Comparison of ENCODE assay signal across 8 mouse cellular contexts in genomic region chr3:107037536-107038155, GRCm38 (mm10). TPM values are rescaled to one million over a fixed set of nuclear protein-coding genes. Genes with fewer than 3 reads are reported as not detected.
DNase-seq lines count a peak whose midpoint lies in the region; ATAC-seq and TF ChIP-seq lines count a peak whose summit lies in the region.

No protein-coding gene starts in this region.

- no peak for TF ChIP-seq CTCF in kidney, postnatal 0 days (IDR thresholded peaks at IDR 0.05; ENCODE audit: low read depth)
- no peak for TF ChIP-seq CTCF in brain, embryonic 14.5 days (IDR thresholded peaks at IDR 0.05; ENCODE audit: borderline replicate concordance, extremely low read depth, insufficient read depth, insufficient read length)
- TF ChIP-seq CTCF in liver, postnatal 0 days (IDR thresholded peaks at IDR 0.05; ENCODE audit: low read depth): no peak

- H3K27ac ChIP-seq in kidney, postnatal 0 days: no peak overlapping the region
- no peak overlapping the region for H3K27ac ChIP-seq in hindbrain, embryonic 11.5 days (ENCODE audit: low read depth, low read length)
- H3K27ac ChIP-seq in liver, postnatal 0 days (ENCODE audit: low read depth): peak overlapping the region; percentile 57

- H3K4me1 ChIP-seq in kidney, postnatal 0 days (replicated peaks; ENCODE audit: insufficient read depth, low read length): no peaks in the 10 kb centered on the region
- peaks cover 3% of the 10 kb centered on the region; the same call in 1 of the 2 replicates for H3K4me1 ChIP-seq in hindbrain, embryonic 11.5 days (replicated peaks; ENCODE audit: control insufficient read depth, insufficient read depth, low read length)
- peaks cover 8% of the 10 kb centered on the region for H3K4me1 ChIP-seq in liver, postnatal 0 days (ENCODE audit: insufficient read depth)

- DNase-seq in kidney, postnatal 0 days (ENCODE audit: low spot score): no peak
- no peak for DNase-seq in kidney, postnatal 25 days
- DNase-seq in brain, embryonic 14.5 days (ENCODE audit: low read depth): peak; percentile 33
- DNase-seq in hindbrain, embryonic 11.5 days (ENCODE audit: low spot score): no peak
- peak; percentile 11 for DNase-seq in liver, postnatal 0 days
- peak; percentile 45 for DNase-seq in splenic B cell, adult 2 months (ENCODE audit: low read depth, low spot score)
- no peak for DNase-seq in adrenal gland, postnatal 36 days
- no peak for DNase-seq in adrenal gland, adult 18-20 months (ENCODE audit: low spot score in 2 of 2)

- H3K9ac ChIP-seq in kidney, postnatal 0 days (ENCODE audit: low read depth, low read length): no peak overlapping the region
- no peak overlapping the region for H3K9ac ChIP-seq in hindbrain, embryonic 11.5 days (ENCODE audit: low read depth, low read length)
- no peak overlapping the region for H3K9ac ChIP-seq in liver, postnatal 0 days (replicated peaks)

- H3K27me3 ChIP-seq in kidney, postnatal 0 days (ENCODE audit: insufficient read depth, low read length): peaks cover 5% of the 10 kb centered on the region
- H3K27me3 ChIP-seq in hindbrain, embryonic 11.5 days (ENCODE audit: control insufficient read depth, insufficient read depth, low read length): peaks cover 3% of the 10 kb centered on the region; the same call in 1 of the 2 replicates
- peaks cover 37% of the 10 kb centered on the region for H3K27me3 ChIP-seq in liver, postnatal 0 days (ENCODE audit: insufficient read depth, low read length)
- no peaks in the 10 kb centered on the region for H3K27me3 ChIP-seq in splenic B cell, adult 2 months (ENCODE audit: control insufficient read depth, insufficient read depth, low read length, poor library complexity, severe bottlenecking)

- no peak for TF ChIP-seq POLR2A in brain, embryonic 14.5 days (IDR thresholded peaks at IDR 0.05; ENCODE audit: borderline replicate concordance, extremely low read depth, insufficient read depth, insufficient read length, poor library complexity, severe bottlenecking)

- H3K36me3 ChIP-seq in kidney, postnatal 0 days (ENCODE audit: insufficient read depth, low read length): no peaks in the 10 kb centered on the region
- H3K36me3 ChIP-seq in hindbrain, embryonic 11.5 days (ENCODE audit: control insufficient read depth, insufficient read depth, low read length): no peaks in the 10 kb centered on the region
- no peaks in the 10 kb centered on the region for H3K36me3 ChIP-seq in liver, postnatal 0 days (replicated peaks; ENCODE audit: insufficient read depth, low read length)
- no peaks in the 10 kb centered on the region for H3K36me3 ChIP-seq in splenic B cell, adult 2 months (ENCODE audit: control insufficient read depth, insufficient read depth, low read length, poor library complexity, severe bottlenecking)

- H3K4me2 ChIP-seq in kidney, postnatal 0 days (ENCODE audit: low read length): peak overlapping the region; percentile 98; the same call in 1 of the 2 replicates
- H3K4me2 ChIP-seq in hindbrain, embryonic 11.5 days (replicated peaks; ENCODE audit: low read depth, low read length): peak overlapping the region; percentile 92
- H3K4me2 ChIP-seq in liver, postnatal 0 days (ENCODE audit: low read depth, low read length): peak overlapping the region; percentile 89

- ATAC-seq in kidney, postnatal 0 days (replicated peaks; ENCODE audit: low FRiP score, low read depth): no peak
- no peak for ATAC-seq in hindbrain, embryonic 11.5 days (ENCODE audit: low FRiP score)
- ATAC-seq in liver, postnatal 0 days: 0 out of 2 replicates have a peak, but pooled peaks have one; percentile 7

- no peak for TF ChIP-seq EP300 in liver, postnatal 0 days (IDR thresholded peaks at IDR 0.05; ENCODE audit: low read depth)

- H3K9me3 ChIP-seq in kidney, postnatal 0 days (replicated peaks; ENCODE audit: low read length): no peaks in the 10 kb centered on the region
- H3K9me3 ChIP-seq in hindbrain, embryonic 11.5 days (ENCODE audit: control insufficient read depth, low read length): no peaks in the 10 kb centered on the region
- no peaks in the 10 kb centered on the region for H3K9me3 ChIP-seq in liver, postnatal 0 days (ENCODE audit: low read length)

- WGBS in kidney, postnatal 0 days: 83% methylated on average over 16 of the region's 16 CpGs
- 77% methylated on average over 16 of the region's 16 CpGs for WGBS in hindbrain, embryonic 11.5 days
- WGBS in liver, postnatal 0 days (ENCODE audit: insufficient replicate concordance): 30% methylated on average over 16 of the region's 16 CpGs

- H3K4me3 ChIP-seq in kidney, postnatal 0 days (replicated peaks; ENCODE audit: low read depth, low read length): no peak overlapping the region
- H3K4me3 ChIP-seq in hindbrain, embryonic 11.5 days (ENCODE audit: low read depth, low read length): peak overlapping the region; percentile 77
- H3K4me3 ChIP-seq in liver, postnatal 0 days (ENCODE audit: low read depth, low read length): peak overlapping the region; percentile 63

RNA-seq across cellular contexts. Expression of gene Kcna3, which starts 1.7 kb away (rescaled TPM):
- 0.59 and 0.73 TPM in 2 replicates for polyA plus RNA-seq in kidney, postnatal 0 days (2015; fragmentation: Nextera tagmentation; extraction: Ambion mirVana)
- 9.9 and 10.0 TPM in 2 replicates for polyA plus RNA-seq in brain, embryonic 14.5 days (2012; rRNA removed)
- polyA plus RNA-seq in hindbrain, embryonic 11.5 days (2014; fragmentation: Nextera tagmentation; extraction: Ambion mirVana): 4.6 and 4.7 TPM in 2 replicates
- polyA plus RNA-seq in liver, postnatal 0 days (2015; fragmentation: Nextera tagmentation; extraction: Ambion mirVana): 1.2 TPM in 2 replicates
- under 1 TPM; 0.56 to 0.72 TPM for total RNA-seq in adrenal gland, postnatal 36 days (2021)
- total RNA-seq in adrenal gland, adult 18-20 months (2021): 1 to 10 TPM in 1 of 2 experiments, under 1 TPM in 1; 0.83 to 1.3 TPM

Comparison
In these comparisons a context has a peak if more than half of its experiments do, and no peak if none do; other contexts are left out.
1. DNase-seq: peak in brain, embryonic 14.5 days (single experiment), liver, postnatal 0 days (single experiment) and splenic B cell, adult 2 months (single experiment); none in kidney, postnatal 0 days (single experiment), kidney, postnatal 25 days (0 of 2), hindbrain, embryonic 11.5 days (single experiment), adrenal gland, postnatal 36 days (0 of 2) and adrenal gland, adult 18-20 months (0 of 2).
2. Peak in every context shown above with its lines, with median percentiles within 50 percentile points of each other: H3K4me2 ChIP-seq.